Mouse (Mus musculus) forebrain, embryonic 11.5 days (tissue): ENCODE data around the gene Anks1. TPM values are rescaled to one million over a fixed set of nuclear protein-coding genes. Genes with fewer than 3 reads are reported as not detected.

Experiments
- ATAC-seq: fragments of 200-750 bp; cut with Nextera tagmentation; replicated peaks from 2 replicates; pipeline ENCODE4 v1.8.0; 2017; ENCODE audit warnings: moderate TSS enrichment; ENCODE audit not compliant: low FRiP score
- DNase-seq: peaks from one replicate; pipeline ENCODE4 v3.0.0-alpha.2; 2017; ENCODE audit warnings: low spot score
- H3K27ac ChIP-seq: fragments of 300-500 bp; sonication (generic); 2 replicates; pipeline ENCODE4 v1.5.1; 2014; ENCODE audit warnings: low read depth, low read length
- H3K27me3 ChIP-seq: fragments of 300-500 bp; sonication (generic); 2 replicates; pipeline ENCODE4 v1.6.1; 2014; ENCODE audit warnings: mild to moderate bottlenecking, low read length, mixed read lengths; ENCODE audit not compliant: control insufficient read depth, insufficient read depth
- H3K36me3 ChIP-seq: fragments of 300-500 bp; sonication (generic); 2 replicates; pipeline ENCODE4 v1.6.1; 2014; ENCODE audit warnings: mild to moderate bottlenecking, low read length, moderate library complexity, mixed read lengths; ENCODE audit not compliant: control insufficient read depth, insufficient read depth
- H3K4me1 ChIP-seq: fragments of 300-500 bp; sonication (generic); replicated peaks from 2 replicates; pipeline ENCODE4 v1.6.1; 2014; ENCODE audit warnings: low read length, mixed read lengths; ENCODE audit not compliant: control insufficient read depth, insufficient read depth
- H3K4me2 ChIP-seq: fragments of 300-500 bp; sonication (generic); 2 replicates; pipeline ENCODE4 v1.6.1; 2014; ENCODE audit warnings: low read depth, mild to moderate bottlenecking, low read length, moderate library complexity, mixed read lengths; ENCODE audit not compliant: severe bottlenecking
- H3K4me3 ChIP-seq: fragments of 300-500 bp; sonication (generic); 2 replicates; pipeline ENCODE4 v1.5.1; 2014; ENCODE audit warnings: low read depth, low read length
- H3K9ac ChIP-seq: fragments of 300-500 bp; sonication (generic); 2 replicates; pipeline ENCODE4 v1.6.1; 2014; ENCODE audit warnings: low read length
- H3K9me3 ChIP-seq: fragments of 300-500 bp; sonication (generic); 2 replicates; pipeline ENCODE4 v1.6.1; 2016; ENCODE audit warnings: low read length, mixed read lengths; ENCODE audit not compliant: control insufficient read depth
- WGBS: fragments of 180-500 bp; shearing (Covaris S2); extraction: QIAGEN DNeasy Blood & Tissue Kit; methylation state at CpG from one replicate; pipeline ENCODE4 v1.1.7; 2014; 5-methylcytosine and 5-hydroxymethylcytosine counted together
- polyA plus RNA-seq: library from polyadenylated mRNA; unstranded; fragments of >200 nt; fragmentation: Nextera tagmentation; extraction: Ambion mirVana; gene quantifications from 2 replicates; pipeline ENCODE4 v1.2.1, GENCODE M21; 2014

The Anks1 gene
- polyA plus RNA-seq, 1 experiment from 2014 or later = 42.6 TPM

DNA sequence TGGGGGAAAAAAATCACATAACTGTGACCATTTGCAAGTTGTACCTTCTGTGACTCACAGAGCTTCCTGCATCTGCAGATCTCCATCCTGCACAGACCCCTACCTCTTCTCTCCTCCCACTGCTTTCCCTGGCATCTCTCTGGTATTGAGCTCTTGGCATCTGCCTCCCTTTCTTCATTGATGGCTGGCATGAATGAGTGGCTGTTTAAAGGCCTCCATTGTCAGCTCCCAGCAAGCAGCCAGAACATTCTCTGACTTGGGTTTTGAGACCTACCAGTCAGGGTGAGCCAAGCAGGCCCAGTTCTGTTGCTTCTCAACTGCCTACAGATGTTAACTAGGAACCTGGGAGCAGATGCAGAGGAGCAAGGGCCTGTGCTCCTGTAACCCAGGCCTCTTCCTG lies 96.3 kb downstream of the Anks1 start:
- no peak overlapping the region for H3K4me3 ChIP-seq
- no peaks in the 10 kb centered on the region for H3K27me3 ChIP-seq
- DNase-seq (no peak), ATAC-seq (no peak)
- H3K9me3 ChIP-seq = no peaks in the 10 kb centered on the region
- H3K36me3 ChIP-seq = no peaks in the 10 kb centered on the region; the same call in 1 of the 2 replicates
- no peak overlapping the region for H3K4me2 ChIP-seq
- no peak overlapping the region for H3K27ac ChIP-seq
- peaks cover 14% of the 10 kb centered on the region for H3K4me1 ChIP-seq
- H3K9ac ChIP-seq = no peak overlapping the region

- ATAC-seq (no peak), DNase-seq (no peak)
- Histone ChIP-seq H3K4me2 (no peak overlapping the region), H3K9me3 (no peaks in the 10 kb centered on the region), H3K4me1 (peaks cover 13% of the 10 kb centered on the region), H3K9ac (no peak overlapping the region), H3K27ac (no peak overlapping the region), H3K36me3 (no peaks in the 10 kb centered on the region; the same call in 1 of the 2 replicates), H3K4me3 (no peak overlapping the region), H3K27me3 (no peaks in the 10 kb centered on the region)
- WGBS = 91% methylated on average over 8 of the region's 8 CpGs
Observed at GRCm38 (mm10) chr17:28006208-28006607, 97.1 kb downstream of the Anks1 start.

GRCm38 (mm10) chr17:28006611-28007010 lies 97.5 kb downstream of the Anks1 start:
- H3K36me3 ChIP-seq = no peaks in the 10 kb centered on the region; the same call in 1 of the 2 replicates
- peaks cover 13% of the 10 kb centered on the region for H3K4me1 ChIP-seq
- no peak overlapping the region for H3K27ac ChIP-seq
- DNase-seq = no peak
- no peak for ATAC-seq
- no peaks in the 10 kb centered on the region for H3K9me3 ChIP-seq
- no peaks in the 10 kb centered on the region for H3K27me3 ChIP-seq
- H3K4me3 ChIP-seq = no peak overlapping the region
- H3K9ac ChIP-seq = no peak overlapping the region
- H3K4me2 ChIP-seq = 0 out of 2 replicates have a peak overlapping the region, but pooled peaks have one; percentile 8
- WGBS = 63% methylated on average over 5 of the region's 5 CpGs

DNA sequence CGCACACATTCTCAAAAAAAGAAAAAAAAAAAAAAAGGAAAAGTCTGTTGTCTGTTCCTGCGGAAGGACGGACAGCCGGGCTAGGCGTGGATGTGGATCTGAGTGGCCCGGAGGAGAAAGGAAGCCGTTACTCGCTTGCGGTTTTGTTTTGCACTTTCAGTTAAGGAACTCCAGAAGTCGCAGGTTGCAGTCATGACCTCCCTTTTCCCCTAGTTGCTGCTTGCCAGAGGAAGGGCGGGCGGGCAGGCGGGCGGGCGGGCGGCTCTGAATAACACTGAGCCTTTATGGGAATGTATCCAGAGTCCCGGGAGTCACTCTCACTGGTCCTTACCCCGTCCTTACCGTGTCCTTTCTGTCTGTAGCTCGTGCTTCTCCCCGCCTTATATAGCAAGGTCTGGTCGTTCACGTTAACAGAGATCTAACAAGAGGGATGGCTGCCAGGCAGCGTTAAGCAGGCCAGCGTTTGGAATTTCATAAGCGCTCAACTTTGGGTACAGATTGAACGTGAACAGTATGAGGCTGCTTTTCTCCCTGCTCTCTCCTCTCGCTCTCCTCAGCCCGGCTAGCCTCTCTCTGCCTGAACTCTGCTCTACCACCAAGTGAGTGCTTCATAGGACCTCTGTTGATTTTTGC lies 98.2 kb downstream of the Anks1 start:
- no peaks in the 10 kb centered on the region for H3K9me3 ChIP-seq
- H3K27me3 ChIP-seq = no peaks in the 10 kb centered on the region
- H3K4me2 ChIP-seq = 0 out of 2 replicates have a peak overlapping the region, but pooled peaks have one; percentile 15
- DNase-seq (peak; percentile 62), ATAC-seq (no peak)
- no peaks in the 10 kb centered on the region; the same call in 1 of the 2 replicates for H3K36me3 ChIP-seq
- 24% methylated on average over 29 of the region's 29 CpGs for WGBS
- peak overlapping the region; percentile 50 for H3K27ac ChIP-seq
- peaks cover 13% of the 10 kb centered on the region for H3K4me1 ChIP-seq
- peak overlapping the region; percentile 37; the same call in 1 of the 2 replicates for H3K9ac ChIP-seq
- H3K4me3 ChIP-seq = no peak overlapping the region

DNA sequence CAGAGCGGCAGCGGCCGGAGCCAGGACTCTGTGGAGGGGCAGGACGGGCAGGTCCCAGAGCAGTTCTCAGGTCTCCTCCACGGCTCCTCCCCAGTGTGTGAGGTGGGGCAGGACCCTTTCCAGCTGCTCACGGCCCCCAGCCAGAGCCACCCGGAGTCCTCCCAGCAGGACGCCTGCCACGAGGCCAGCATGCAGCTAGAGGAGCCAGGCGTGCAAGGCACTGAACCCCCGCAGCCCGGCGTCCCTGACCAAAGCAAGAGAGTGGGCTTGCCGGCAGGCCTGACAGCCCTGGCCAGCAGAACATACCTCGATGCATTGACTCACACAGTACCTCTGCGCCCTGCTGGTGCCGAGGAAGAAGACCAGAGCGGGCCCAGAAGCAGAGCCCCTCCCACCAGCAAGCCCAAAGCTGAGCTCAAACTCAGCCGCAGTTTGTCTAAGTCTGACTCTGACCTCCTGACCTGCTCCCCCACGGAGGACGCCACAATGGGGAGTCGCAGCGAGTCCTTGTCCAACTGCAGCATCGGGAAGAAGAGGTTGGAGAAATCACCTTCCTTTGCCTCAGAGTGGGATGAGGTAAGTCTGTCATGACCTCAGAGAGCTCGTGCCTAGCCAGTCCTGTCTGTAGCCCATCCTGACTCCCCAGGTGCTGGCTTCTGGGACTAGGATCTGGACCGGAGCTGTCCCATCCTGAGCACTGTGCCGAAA lies 98.9 kb downstream of the Anks1 start:
- WGBS = 29% methylated on average over 27 of the region's 27 CpGs
- H3K4me3 ChIP-seq = no peak overlapping the region
- peak overlapping the region; percentile 37; the same call in 1 of the 2 replicates for H3K9ac ChIP-seq
- H3K27ac ChIP-seq = peak overlapping the region; percentile 50
- no peaks in the 10 kb centered on the region for H3K27me3 ChIP-seq
- H3K36me3 ChIP-seq = no peaks in the 10 kb centered on the region; the same call in 1 of the 2 replicates
- H3K4me2 ChIP-seq = 0 out of 2 replicates have a peak overlapping the region, but pooled peaks have one; percentile 11
- H3K9me3 ChIP-seq = no peaks in the 10 kb centered on the region
- ATAC-seq (no peak), DNase-seq (no peak)
- peaks cover 16% of the 10 kb centered on the region for H3K4me1 ChIP-seq

GRCm38 (mm10) chr17:28008565-28008981 lies 99.5 kb downstream of the Anks1 start:
- no peak overlapping the region for H3K9ac ChIP-seq
- H3K4me1 ChIP-seq = peaks cover 22% of the 10 kb centered on the region
- H3K36me3 ChIP-seq = no peaks in the 10 kb centered on the region; the same call in 1 of the 2 replicates
- 75% methylated on average over 8 of the region's 8 CpGs for WGBS
- no peaks in the 10 kb centered on the region for H3K27me3 ChIP-seq
- no peak for ATAC-seq
- no peak for DNase-seq
- H3K4me2 ChIP-seq = 0 out of 2 replicates have a peak overlapping the region, but pooled peaks have one; percentile 5
- H3K9me3 ChIP-seq = no peaks in the 10 kb centered on the region
- no peak overlapping the region for H3K4me3 ChIP-seq
- no peak overlapping the region for H3K27ac ChIP-seq

GRCm38 (mm10) chr17:28009066-28009715 lies 100.1 kb downstream of the Anks1 start:
- H3K4me2 ChIP-seq = no peak overlapping the region
- no peaks in the 10 kb centered on the region for H3K9me3 ChIP-seq
- H3K27ac ChIP-seq = no peak overlapping the region
- H3K4me1 ChIP-seq = peaks cover 24% of the 10 kb centered on the region
- DNase-seq = no peak
- no peaks in the 10 kb centered on the region; the same call in 1 of the 2 replicates for H3K36me3 ChIP-seq
- H3K9ac ChIP-seq = no peak overlapping the region
- no peak for ATAC-seq
- 93% methylated on average over 10 of the region's 10 CpGs for WGBS
- no peak overlapping the region for H3K4me3 ChIP-seq
- H3K27me3 ChIP-seq = no peaks in the 10 kb centered on the region

- H3K36me3 ChIP-seq = no peaks in the 10 kb centered on the region; the same call in 1 of the 2 replicates
- DNase-seq = no peak
- H3K27me3 ChIP-seq = no peaks in the 10 kb centered on the region
- H3K27ac ChIP-seq = no peak overlapping the region
- no peaks in the 10 kb centered on the region for H3K9me3 ChIP-seq
- H3K4me1 ChIP-seq = peaks cover 24% of the 10 kb centered on the region
- H3K9ac ChIP-seq = no peak overlapping the region
- no peak overlapping the region for H3K4me2 ChIP-seq
- no peak overlapping the region for H3K4me3 ChIP-seq
- WGBS = 90% methylated on average over 7 of the region's 7 CpGs
- ATAC-seq = no peak
Observed at GRCm38 (mm10) chr17:28009716-28010114, 100.6 kb downstream of the Anks1 start.
